Mouse (Mus musculus): Measurements from ENCODE around the gene Atp1b3. TPM values are rescaled to one million over a fixed set of nuclear protein-coding genes. Genes with fewer than 3 reads are reported as not detected.

The Atp1b3 gene
- polyA plus RNA-seq, 1 experiment: 102 TPM

- no peak for TF ChIP-seq MAX (IDR thresholded peaks at IDR 0.05; ENCODE audit: low read depth)
- TF ChIP-seq MYOD1 (IDR thresholded peaks at IDR 0.05; ENCODE audit: control insufficient read depth in 1 of 3, insufficient read length in 2 of 3, low read depth in 2 of 3): no peak
- no peak for TF ChIP-seq POLR2A (IDR thresholded peaks at IDR 0.05; ENCODE audit: insufficient read length, low read depth)
- TF ChIP-seq USF1 (IDR thresholded peaks at IDR 0.05; ENCODE audit: low read depth): no peak
- TF ChIP-seq REST (IDR thresholded peaks at IDR 0.05; ENCODE audit: insufficient read depth, insufficient read length): no peak
- TF ChIP-seq POLR2AphosphoS2 (IDR thresholded peaks at IDR 0.05; ENCODE audit: insufficient read length, low read depth): no peak
- no peak for TF ChIP-seq MYOG (IDR thresholded peaks at IDR 0.05; ENCODE audit: control insufficient read depth in 1 of 3, insufficient read depth in 1 of 3, insufficient read length in 2 of 3, low read depth in 2 of 3)
- no peak for TF ChIP-seq CEBPB (IDR thresholded peaks at IDR 0.05; ENCODE audit: insufficient read depth, poor library complexity, severe bottlenecking)
- no peak for TF ChIP-seq E2F4 (IDR thresholded peaks at IDR 0.05; ENCODE audit: insufficient read depth)
- no peak overlapping the region for H3ac ChIP-seq (ENCODE audit: control insufficient read depth, insufficient read length)
- H3K79me2 ChIP-seq (ENCODE audit: control insufficient read depth, insufficient read depth): no peaks in the 10 kb centered on the region
- no peaks in the 10 kb centered on the region for H3K36me3 ChIP-seq (ENCODE audit: control insufficient read depth, insufficient read depth)
- no peak overlapping the region for H3K4me2 ChIP-seq (ENCODE audit: low read depth)
- H3K27me3 ChIP-seq (ENCODE audit: control insufficient read depth, insufficient read depth, insufficient read length): no peaks in the 10 kb centered on the region
- H3K4me3 ChIP-seq: no peak overlapping the region
These were observed 39.7 kb downstream of the Atp1b3 start for GRCm38 (mm10) chr9:96324502-96324901.

- TF ChIP-seq TCF12 (IDR thresholded peaks at IDR 0.05; ENCODE audit: insufficient read depth, poor library complexity, severe bottlenecking) (no peak), POLR2AphosphoS2 (IDR thresholded peaks at IDR 0.05; ENCODE audit: insufficient read length, low read depth) (no peak), MYOD1 (IDR thresholded peaks at IDR 0.05; ENCODE audit: control insufficient read depth in 1 of 3, insufficient read length in 2 of 3, low read depth in 2 of 3) (no peak), POLR2A (IDR thresholded peaks at IDR 0.05; ENCODE audit: insufficient read length, low read depth) (no peak), USF1 (IDR thresholded peaks at IDR 0.05; ENCODE audit: low read depth) (no peak), REST (IDR thresholded peaks at IDR 0.05; ENCODE audit: insufficient read depth, insufficient read length) (no peak), MAX (IDR thresholded peaks at IDR 0.05; ENCODE audit: low read depth) (no peak), SRF (IDR thresholded peaks at IDR 0.05; ENCODE audit: control insufficient read depth, insufficient read length, low read depth) (no peak), E2F4 (IDR thresholded peaks at IDR 0.05; ENCODE audit: insufficient read depth) (no peak), MYOG (IDR thresholded peaks at IDR 0.05; ENCODE audit: control insufficient read depth in 1 of 3, insufficient read depth in 1 of 3, insufficient read length in 2 of 3, low read depth in 2 of 3) (no peak), CEBPB (IDR thresholded peaks at IDR 0.05; ENCODE audit: insufficient read depth, poor library complexity, severe bottlenecking) (no peak), TCF3 (IDR thresholded peaks at IDR 0.05; ENCODE audit: insufficient read length, low read depth) (no peak)
- H3ac ChIP-seq (ENCODE audit: control insufficient read depth, insufficient read length): no peak overlapping the region
- no peaks in the 10 kb centered on the region for H3K36me3 ChIP-seq (ENCODE audit: control insufficient read depth, insufficient read depth)
These were observed 41.7 kb downstream of the Atp1b3 start for GRCm38 (mm10) chr9:96322411-96323152.

GRCm38 (mm10) chr9:96320551-96320980 is 43.7 kb downstream of the Atp1b3 start:
- TF ChIP-seq E2F4 (IDR thresholded peaks at IDR 0.05; ENCODE audit: insufficient read depth) (no peak), MYOG (IDR thresholded peaks at IDR 0.05; ENCODE audit: control insufficient read depth in 1 of 3, insufficient read depth in 1 of 3, insufficient read length in 2 of 3, low read depth in 2 of 3) (no peak), TCF12 (IDR thresholded peaks at IDR 0.05; ENCODE audit: insufficient read depth, poor library complexity, severe bottlenecking) (no peak), POLR2A (IDR thresholded peaks at IDR 0.05; ENCODE audit: insufficient read length, low read depth) (no peak), USF1 (IDR thresholded peaks at IDR 0.05; ENCODE audit: low read depth) (no peak), MYOD1 (IDR thresholded peaks at IDR 0.05; ENCODE audit: control insufficient read depth in 1 of 3, insufficient read length in 2 of 3, low read depth in 2 of 3) (no peak), SRF (IDR thresholded peaks at IDR 0.05; ENCODE audit: control insufficient read depth, insufficient read length, low read depth) (no peak)
- H3K27me3 ChIP-seq (ENCODE audit: control insufficient read depth, insufficient read depth, insufficient read length): no peaks in the 10 kb centered on the region
- H3K4me3 ChIP-seq: no peak overlapping the region
- H3K4me2 ChIP-seq (ENCODE audit: low read depth): no peak overlapping the region
- no peak overlapping the region for H3ac ChIP-seq (ENCODE audit: control insufficient read depth, insufficient read length)
- no peaks in the 10 kb centered on the region for H3K36me3 ChIP-seq (ENCODE audit: control insufficient read depth, insufficient read depth)
- H3K79me2 ChIP-seq (ENCODE audit: control insufficient read depth, insufficient read depth): no peaks in the 10 kb centered on the region

More at GRCm38 (mm10) chr9:96322411-96323152, 41.7 kb downstream of the Atp1b3 start:
- H3K27me3 ChIP-seq (ENCODE audit: control insufficient read depth, insufficient read depth, insufficient read length): no peaks in the 10 kb centered on the region
- no peak overlapping the region for H3K4me2 ChIP-seq (ENCODE audit: low read depth)
- H3K4me3 ChIP-seq: no peak overlapping the region
- no peaks in the 10 kb centered on the region for H3K79me2 ChIP-seq (ENCODE audit: control insufficient read depth, insufficient read depth)

- no peak for TF ChIP-seq POLR2A (IDR thresholded peaks at IDR 0.05; ENCODE audit: insufficient read length, low read depth)
- no peak for TF ChIP-seq TCF12 (IDR thresholded peaks at IDR 0.05; ENCODE audit: insufficient read depth, poor library complexity, severe bottlenecking)
- no peak for TF ChIP-seq MAX (IDR thresholded peaks at IDR 0.05; ENCODE audit: low read depth)
- no peak for TF ChIP-seq CEBPB (IDR thresholded peaks at IDR 0.05; ENCODE audit: insufficient read depth, poor library complexity, severe bottlenecking)
- TF ChIP-seq REST (IDR thresholded peaks at IDR 0.05; ENCODE audit: insufficient read depth, insufficient read length): no peak
- no peak for TF ChIP-seq MYOG (IDR thresholded peaks at IDR 0.05; ENCODE audit: control insufficient read depth in 1 of 3, insufficient read depth in 1 of 3, insufficient read length in 2 of 3, low read depth in 2 of 3)
- TF ChIP-seq TCF3 (IDR thresholded peaks at IDR 0.05; ENCODE audit: insufficient read length, low read depth): no peak
- TF ChIP-seq USF1 (IDR thresholded peaks at IDR 0.05; ENCODE audit: low read depth): no peak
- no peak for TF ChIP-seq SRF (IDR thresholded peaks at IDR 0.05; ENCODE audit: control insufficient read depth, insufficient read length, low read depth)
- Histone ChIP-seq H3K4me3 (no peak overlapping the region), H3K27me3 (ENCODE audit: control insufficient read depth, insufficient read depth, insufficient read length) (no peaks in the 10 kb centered on the region), H3K79me2 (ENCODE audit: control insufficient read depth, insufficient read depth) (no peaks in the 10 kb centered on the region), H3K4me2 (ENCODE audit: low read depth) (no peak overlapping the region), H3K36me3 (ENCODE audit: control insufficient read depth, insufficient read depth) (no peaks in the 10 kb centered on the region), H3ac (ENCODE audit: control insufficient read depth, insufficient read length) (no peak overlapping the region)
These were observed 44.9 kb downstream of the Atp1b3 start for GRCm38 (mm10) chr9:96319333-96319732.
